Mouse (Mus musculus) ovary, postnatal 36 days (tissue): ENCODE measurements around the gene Cox4i1.

Experiments used
- DNase-seq: peaks from one replicate; pipeline ENCODE4 v3.0.0; 2022; ENCODE audit warnings: low spot score, mixed read lengths

Cox4i1 gene

DNA sequence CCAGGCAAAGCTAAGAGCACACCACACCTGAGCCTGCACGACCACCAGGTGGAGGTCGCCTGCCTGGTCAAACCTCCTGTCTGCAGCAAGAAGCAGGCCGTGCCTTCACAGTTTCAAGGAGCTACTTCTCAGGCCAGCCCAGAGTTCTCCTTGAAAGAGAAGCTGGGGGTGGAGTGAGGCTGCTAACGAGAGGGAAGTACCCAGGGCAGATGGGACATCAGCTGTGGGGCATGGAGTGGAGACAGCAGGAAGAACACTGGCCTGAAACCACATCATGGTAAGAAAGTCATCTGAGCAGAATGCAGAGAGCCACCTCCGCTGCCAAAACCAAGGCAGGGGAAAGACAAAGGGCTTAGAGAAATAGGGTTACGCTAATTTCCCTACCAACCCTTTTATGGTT lies 3.5 kb upstream of the Cox4i1 start:
- DNase-seq: no peak

DNA sequence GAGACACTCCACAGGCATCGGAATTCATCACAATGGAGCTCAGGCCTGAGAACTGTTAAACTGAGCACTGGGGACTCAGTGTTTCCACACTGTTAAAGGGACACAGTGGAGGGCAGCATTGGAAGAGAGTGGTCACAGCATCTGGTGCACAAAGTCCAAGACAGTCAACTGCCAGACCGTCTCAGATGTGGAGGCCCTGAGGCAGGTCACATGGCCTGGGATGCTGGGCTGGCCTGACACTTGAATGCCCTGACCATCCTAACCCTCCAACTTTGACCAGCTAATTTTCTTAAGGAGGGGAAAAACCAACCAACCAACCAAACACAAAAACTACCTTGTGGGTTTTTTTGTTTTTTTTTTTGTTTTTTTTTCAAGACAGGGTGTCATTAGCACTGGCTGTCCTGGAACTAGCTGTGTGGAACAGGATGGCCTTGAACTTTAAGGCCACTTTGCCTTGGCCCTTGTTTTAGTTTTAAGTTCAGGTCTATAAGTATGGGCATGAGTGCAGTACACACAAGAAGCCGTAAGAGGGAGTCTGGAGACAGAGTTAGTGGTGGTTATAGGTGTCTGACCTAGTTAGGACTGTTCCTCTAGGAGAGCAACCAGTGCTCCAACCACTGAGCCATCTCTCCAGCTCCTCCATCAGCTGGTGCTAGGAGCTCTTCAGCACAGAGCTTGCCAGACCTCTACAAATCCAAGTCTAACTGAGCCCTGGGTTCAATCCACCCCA lies 2.1 kb upstream of the Cox4i1 start:
- DNase-seq: no peak

DNA sequence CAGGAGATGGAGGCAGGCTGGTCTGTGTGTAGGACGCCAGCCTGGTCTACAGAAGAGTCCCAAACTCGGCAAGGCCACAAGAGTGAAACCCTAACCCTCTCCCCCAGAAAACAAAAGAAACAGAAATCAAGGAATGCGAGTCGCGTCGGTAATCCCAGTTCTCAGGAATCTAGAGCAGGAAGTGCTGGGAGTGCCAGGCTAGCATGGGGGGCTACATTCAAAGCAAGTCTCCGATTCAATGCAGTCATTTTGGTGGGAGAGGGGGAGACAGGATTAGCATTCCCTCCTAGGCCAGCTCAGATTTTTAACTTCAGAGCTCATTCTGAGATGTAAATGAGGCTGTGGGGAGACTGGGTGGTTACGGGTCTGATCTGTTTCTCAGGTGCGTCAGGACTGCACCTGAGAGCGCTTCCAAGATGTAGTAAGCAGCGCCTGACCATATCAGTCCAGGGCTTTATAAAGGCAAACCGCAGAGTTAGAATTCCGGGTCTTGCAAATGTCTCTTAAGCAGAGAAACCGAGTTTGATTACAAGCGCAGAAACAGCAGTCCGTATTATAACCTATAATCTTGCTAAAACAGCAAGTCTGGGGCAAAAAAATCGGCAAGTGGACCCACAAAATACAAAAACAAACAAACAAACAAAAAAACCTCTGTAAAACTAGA lies 1.1 kb upstream of the Cox4i1 start:
- no peak for DNase-seq

DNA sequence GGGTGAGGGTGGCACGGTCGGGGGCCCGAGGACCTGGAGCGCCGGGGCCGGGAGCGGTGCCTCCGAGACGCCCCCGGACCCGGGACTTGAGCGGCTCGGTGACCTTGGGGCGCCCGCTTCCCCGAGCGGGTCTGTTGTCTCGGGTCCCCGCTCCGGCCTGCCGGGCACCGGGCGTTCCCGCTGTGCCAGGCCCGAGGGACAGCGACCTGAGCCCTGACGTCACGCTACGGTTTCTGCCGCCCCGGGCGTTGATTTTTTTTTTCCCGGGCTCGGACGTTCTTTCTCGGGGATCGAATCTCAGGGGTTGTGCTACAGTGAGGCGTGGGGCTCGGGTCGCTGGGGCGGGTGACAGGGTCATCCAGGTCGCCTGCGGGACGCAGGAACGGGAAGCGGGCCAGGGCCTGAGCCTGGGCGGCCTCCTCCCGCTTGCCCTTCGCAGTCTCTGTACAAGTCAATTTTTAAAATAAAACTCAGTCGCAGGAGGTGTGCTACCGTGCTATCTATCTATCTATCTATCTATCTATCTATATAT lies 418 bp downstream of the Cox4i1 start, which contains the start of gene Emc8:
Emc8 (minus strand) TSS at position 200 of the 532 bp plus-strand sequence.
- no peak for DNase-seq

DNA sequence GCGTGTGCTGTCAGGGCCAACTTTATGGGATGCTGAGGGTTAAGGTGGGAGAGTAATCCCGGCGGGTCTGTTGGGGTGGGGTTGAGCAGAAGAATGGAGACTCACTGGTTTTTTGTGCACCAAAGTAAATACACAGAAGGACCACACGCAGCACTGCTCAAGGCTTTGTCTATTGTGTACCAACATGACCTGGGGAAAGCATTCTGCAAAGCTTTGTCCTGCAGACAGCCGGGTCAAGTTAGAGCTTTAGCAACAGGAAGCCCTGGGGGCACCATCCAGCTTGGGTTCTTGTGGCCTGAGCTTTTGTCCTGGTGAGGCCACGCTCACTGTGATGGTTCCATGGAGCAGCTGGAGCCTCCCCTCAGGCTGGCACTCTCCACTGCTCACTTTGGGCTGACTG lies 3.8 kb downstream of the Cox4i1 start:
- no peak for DNase-seq

DNA sequence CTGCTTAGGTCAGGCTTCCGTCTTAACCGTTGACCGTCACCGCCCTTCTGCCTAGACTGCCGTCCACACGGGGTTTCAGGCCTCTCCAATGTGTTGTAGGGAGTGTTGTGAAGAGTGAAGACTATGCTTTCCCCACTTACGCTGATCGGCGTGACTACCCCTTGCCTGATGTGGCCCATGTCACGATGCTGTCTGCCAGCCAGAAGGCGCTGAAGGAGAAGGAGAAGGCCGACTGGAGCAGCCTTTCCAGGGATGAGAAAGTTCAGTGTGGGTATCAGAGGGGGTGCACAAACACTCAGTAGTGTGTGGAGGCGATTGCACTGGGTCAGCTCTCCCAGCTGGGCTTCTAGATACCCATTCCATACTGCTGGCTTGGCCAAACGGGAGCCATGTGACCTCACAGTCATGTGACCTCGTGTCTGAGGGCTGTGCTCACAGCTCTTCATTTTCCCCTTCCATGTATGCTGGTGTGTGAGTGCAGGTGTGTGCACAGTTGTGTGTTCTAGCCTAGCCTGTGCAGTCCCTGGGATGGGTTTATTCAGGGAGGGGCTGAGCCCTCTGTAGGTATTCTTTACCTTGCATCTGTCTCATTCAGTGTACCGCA lies 4.7 kb downstream of the Cox4i1 start:
- DNase-seq: no peak

DNA sequence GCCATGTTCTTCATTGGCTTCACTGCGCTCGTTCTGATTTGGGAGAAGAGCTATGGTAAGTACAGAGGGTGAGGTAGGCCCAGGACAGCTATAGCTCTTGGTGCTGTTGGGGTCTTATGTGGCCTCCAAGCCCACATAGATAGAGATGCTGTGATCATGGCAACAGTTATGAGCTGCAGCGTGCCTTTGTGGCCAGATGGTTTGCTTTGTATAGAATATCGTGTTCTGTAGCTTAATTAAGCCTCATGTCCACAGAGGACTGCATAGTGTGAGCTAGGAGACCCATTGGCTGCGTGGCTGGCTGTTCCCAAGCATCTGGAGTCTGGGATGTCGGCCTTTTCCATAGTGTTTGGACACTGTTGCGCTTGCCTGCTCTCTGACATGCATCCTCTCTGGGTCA lies 5.3 kb downstream of the Cox4i1 start:
- no peak for DNase-seq

DNA sequence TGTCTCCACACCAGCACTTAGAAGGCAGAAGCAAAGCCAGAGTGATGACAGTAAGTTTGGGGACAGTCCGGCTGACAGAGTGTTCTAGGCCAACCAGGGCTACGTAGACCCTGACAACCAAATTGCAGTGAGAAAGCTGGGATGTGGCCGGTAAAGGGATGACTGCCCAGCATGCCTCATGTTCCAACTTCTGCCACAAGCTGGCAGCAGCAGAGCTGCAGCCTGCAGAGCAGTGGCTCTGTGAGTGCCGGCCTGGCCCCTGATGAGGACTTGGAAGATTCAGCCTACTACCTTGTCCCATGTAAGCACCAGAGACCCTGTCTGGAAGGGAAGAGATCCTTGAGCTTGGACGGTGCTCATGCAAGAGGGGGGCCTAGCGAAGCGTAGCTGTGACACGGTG lies 7.7 kb downstream of the Cox4i1 start:
- no peak for DNase-seq

DNA sequence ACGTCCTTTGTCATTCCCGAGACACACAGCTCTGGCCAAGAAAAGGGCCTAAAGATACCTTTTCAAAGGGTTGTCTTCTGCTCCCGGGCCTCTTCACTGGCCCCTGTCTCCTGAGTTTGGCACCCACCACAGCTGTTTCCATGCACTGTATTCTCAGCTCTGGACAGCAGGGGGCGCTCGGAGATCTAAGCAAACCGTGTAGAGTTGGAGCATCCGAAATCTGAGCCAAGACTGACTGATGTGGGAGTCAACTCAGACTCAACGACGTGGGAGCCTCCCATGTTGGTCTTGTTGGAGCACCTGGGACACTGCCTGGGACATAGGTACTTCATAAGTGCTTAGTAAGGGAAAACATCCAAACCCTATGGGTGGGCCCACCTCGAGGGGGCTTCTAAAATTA lies 10.4 kb downstream of the Cox4i1 start:
- DNase-seq: peak; percentile 80

DNA sequence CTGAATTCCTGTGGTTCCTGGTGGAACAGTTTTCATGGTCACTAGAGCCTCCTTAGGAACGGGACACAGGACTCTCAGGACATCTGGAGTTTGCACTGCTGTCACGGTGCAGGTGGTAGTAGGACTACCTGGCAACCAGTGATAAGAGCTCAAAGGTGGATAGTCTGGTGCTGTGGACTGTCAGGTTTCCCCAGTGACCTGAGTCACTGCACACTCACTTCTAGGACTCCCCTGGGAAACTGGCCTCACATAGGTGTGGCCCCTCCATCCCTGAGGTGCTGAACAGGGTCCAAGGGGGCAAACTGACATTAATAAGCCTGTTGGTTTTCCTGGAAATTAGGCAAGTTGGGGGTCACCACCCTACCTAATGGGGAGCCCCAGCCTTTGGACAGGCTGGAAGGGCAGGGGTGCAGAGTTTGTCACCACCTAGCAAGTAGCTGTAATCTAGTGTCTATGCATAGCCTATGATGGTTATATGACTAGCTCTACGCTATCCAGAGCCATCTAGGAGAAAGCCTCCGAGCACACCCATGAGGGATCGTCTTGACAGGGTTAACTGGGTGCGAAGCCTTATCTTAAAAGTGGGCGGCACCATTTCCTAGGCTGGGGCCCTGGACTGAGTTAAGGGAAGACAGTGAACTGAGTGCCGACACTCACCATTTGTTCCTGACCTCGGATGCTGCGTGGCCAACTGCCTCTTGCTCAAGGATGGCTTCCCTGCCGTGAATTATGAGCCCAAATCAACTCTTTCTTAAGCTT lies 11.8 kb downstream of the Cox4i1 start:
- DNase-seq: no peak

DNA sequence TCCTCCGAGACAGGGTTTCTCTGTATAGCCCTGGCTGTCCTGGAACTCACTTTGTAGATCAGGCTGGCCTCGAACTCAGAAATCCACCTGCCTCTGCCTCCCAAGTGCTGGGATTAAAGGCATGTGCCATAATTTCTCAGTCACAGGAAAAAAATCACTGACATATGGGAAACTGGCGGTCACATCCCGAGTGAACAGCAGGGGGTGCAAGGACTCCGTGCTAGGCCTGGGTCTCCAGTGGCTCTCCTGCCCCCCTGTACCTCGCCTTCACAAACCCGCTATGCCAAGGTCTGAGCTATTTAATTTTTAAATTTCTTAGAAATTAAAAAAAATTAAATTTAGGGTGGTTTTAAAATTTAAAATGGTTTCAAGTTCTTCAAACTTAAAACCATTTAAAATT lies 12.4 kb downstream of the Cox4i1 start:
- DNase-seq: peak; percentile 32

DNA sequence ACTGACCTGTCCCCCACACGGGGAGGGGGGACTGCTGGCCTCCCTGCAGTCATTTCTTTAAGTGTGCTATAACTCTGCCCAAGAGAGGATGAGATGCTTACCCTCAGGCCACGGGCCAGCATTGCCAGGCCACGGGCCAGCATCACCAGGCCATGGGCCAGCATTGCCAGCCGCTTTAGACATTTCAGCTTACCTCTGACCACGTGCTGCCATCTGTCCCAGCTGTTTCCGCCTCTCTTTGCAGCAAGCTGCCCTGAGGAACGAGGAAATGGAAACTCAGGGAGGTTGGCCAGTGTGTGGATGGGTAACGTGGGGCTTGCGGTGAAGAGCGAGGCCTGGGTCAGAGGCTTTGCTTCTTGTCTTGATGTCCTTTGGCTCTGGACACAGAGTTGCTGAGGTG lies 13.1 kb downstream of the Cox4i1 start:
- DNase-seq: no peak

DNA sequence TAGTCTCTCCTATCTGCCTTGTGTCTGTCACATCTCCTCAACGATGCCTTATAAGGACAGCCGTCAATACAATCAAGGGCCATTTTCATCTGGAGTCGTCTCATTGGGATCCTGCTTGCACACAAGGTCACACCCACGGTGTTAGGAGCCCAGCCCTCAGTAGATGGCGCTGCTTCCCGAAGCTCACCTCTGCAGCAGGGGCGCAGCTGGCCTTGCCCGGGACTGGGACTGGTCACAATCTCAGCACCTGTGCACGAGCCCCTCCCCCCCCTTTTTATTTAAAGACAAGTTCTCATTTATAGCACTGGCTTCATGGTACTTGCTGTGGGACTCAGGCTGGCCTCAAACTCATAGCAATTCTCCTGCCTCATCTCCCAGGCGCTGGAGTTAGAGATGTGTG lies 15.6 kb downstream of the Cox4i1 start:
- peak; percentile 78 for DNase-seq

DNA sequence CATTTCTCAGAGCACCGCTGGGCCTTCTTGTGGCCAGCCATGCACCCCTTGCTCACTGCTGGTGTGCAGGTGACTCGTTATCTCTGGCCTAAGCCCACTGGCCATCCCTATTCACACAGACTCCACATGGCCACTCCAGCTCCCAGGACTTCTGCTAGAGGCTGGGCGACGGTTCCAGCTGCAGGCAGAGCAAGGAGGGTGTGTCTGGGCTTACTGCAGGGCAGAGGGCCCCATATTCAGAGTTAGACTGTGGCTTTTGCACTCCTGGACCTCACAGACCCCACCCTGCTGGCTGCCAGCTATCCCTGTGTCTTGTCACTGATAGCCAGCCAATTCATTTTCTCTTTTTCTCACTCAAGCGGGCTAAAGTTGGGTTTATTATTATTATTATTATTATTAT lies 16.1 kb downstream of the Cox4i1 start:
- DNase-seq: no peak

DNA sequence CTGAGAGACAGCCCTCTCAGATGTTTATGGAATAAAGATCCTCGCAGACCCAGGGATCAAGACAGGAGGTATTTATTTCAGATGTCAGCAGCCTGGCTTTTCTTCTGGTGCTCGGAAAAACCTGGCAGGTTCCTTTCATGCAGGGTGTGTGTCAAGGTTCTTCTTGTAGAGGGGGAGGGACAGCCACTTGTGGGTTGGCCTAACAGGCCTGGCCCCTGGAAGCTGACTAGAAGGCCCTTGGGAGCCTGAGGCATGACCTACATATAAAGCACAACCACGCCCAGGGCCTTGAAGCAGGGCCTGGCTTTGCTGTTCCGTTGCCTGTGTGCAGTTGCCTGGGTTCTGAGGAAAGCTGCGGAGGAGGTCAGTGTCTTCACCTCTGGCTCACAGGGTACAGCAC lies 17.1 kb downstream of the Cox4i1 start:
- DNase-seq: peak; percentile 42

DNA sequence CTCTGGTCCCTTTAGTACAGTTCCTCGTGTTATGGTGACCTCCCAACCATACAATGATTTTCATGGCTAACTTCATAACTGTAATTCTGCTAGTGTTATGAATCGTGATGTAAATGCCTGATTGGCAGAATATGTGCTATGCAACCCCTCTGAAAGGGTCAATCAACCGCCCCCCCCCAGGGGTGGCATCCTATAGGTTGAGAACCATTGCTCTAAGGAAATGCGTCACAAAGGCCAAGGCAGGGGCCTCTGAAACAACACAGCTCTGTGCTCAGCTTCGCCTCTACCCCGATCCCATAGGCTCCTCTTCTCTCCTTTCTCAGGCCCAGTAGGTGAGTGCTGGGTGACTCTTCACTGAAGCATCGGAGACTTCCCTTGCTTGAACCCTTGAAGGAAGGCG lies 17.6 kb downstream of the Cox4i1 start:
- no peak for DNase-seq

DNA sequence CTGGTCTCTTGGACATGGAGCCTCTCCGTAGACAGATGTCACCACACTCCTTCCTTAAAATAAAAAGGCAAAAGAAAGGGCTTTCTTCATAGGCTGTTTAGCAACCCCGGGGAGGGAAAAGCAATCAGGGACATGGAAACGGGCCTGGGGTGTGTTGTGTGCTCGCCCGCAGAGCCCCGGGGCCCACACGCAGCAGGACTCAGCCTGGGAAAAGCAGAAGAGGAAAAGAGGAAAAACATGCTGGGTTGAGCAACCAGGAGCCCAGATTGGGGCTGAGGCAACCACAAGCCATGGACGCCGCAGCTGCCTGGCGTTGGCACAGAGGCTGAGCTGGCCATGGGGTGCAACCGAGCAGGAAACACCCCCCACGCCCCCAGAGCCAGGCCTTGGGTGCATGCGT lies 18.0 kb downstream of the Cox4i1 start:
- DNase-seq: no peak

DNA sequence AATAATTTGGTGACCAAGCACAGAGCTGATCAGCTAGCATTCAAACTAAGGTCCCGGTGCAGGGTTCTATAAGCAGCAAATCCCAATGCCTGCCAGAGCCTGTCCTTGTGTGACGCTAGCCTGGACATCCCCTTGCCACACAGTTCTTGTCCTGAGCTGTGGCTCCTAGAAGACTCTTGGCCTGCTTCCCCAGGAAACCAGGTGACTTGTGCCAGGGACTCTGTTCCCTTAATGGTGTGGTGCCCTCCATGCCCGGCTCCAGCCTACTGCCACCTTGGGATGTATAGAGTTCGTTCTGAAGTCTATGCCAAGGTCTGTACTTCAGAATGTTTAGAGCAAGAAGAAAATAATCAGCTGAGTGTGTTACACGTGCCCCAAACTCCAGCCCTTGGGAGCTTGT lies 18.6 kb downstream of the Cox4i1 start:
- no peak for DNase-seq

DNA sequence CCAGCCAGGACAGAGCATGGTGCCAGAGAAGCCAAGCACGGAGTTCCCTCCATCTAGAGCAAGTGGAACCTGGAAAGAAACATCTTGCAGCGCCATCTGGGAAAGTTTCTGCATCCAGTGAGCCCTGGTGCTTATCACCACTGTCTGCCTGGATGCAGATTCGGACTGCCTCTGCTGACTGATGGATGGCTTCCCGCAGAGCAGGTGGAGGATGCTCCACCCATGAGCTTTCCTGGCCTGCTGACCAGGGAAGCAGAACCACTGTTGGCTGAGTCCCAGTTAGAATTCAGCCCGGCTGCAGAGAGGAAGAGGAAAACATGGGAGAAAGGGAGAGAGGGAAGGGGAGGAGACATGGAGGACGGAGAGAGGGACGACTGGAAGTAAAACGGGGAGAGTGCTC lies 19.8 kb downstream of the Cox4i1 start:
- no peak for DNase-seq

DNA sequence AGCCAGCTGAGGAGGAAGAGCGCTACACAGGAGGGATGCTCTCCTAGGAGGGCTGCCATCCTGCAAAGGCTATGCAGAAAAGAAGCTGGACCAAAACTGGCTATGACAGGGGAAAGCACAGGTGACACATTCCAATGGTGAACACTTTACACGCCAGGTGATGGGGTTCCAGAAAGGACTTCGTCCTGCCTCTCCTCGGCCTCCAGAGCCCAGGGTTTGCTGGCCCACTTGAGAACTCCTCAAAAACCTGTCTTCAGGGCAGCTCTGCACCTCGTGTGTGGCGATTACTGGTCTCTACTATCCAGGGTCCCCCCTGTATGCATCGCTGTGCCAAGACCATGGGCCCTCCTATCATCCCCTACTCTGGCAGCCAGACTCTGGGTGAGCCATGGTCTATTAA lies 20.5 kb downstream of the Cox4i1 start:
- DNase-seq: no peak

DNA sequence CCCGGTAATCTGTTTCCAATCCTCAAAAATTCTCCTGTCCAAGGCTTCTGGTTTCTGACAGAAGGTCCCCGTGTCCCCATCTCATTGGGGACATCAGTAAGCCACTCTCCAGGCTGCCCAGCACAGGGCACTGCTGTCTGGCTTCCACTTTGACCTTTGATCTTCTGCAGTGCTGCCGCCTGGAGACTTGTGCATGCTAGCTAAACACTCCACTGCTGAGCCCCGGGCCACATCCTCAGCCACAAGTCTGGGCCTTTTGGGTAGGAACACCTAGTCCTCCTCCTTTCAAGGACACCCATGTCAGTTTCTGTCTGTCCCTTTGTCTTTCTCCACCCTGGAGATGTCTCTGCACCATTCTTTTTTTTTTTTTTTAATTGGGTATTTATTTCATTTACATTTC lies 24.9 kb downstream of the Cox4i1 start:
- DNase-seq: no peak

DNA sequence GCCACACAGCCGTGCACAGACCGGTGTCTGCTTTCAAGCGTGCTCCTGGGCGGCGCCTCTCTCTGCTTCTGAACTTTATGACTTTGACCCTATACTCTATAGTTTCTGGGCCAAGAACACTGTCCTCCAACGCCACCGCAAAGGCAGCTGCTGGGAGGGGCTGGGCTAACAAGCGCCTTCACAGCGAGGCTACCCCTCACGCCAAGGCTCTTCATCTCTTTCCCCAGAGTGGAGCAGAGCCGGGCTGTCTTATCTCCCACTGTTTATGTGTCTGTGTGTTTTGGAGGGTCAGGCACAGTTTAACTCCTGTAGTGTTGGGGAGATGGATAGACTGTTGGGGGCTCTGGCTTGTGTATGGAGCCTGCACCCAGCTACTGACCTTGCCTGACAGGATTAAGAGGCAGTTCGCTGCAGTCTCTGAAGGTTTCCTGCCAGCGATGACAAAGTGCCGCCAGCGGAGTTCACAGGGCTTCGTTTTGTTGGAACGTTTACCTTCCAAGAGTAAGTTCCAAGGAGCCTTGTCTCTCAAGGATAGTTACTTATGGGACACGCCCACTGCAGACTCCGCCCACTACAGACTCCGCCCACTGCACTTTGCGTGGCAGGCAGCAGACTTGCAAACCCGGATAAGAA lies 26.0 kb downstream of the Cox4i1 start:
- peak; percentile 52 for DNase-seq
